Mouse (Mus musculus): ENCODE data around the gene Pex26. TPM values are rescaled to one million over a fixed set of nuclear protein-coding genes. Genes with fewer than 3 reads are reported as not detected.

The Pex26 gene
- total RNA-seq, 2 experiments from 2014 or later: 14.8 to 15.0 TPM

GRCm38 (mm10) chr6:121159616-121160015 is 23.9 kb upstream of the Pex26 start:
- intact Hi-C loops (cut with DNase I): no loop called here
- no peak for DNase-seq (ENCODE audit: low spot score in 2 of 2)

DNA sequence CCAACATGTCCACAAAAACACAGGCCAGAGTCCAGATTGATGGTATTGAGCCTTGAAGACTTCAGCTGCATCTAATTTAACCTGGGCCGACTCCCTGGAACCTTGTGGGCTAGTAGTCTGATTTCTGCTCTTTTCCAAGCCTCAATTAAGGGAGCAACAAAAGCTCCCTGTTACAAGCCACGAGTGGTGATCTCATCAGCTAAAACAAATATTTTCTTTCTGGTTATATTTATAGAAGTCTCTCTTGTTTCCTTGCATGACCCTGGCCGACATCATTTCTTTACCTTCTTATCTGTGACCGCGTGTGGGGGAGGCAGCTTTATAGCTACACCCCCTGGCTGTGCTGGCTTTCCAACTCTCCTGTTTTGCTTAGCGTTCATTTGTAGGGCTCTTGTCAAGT is 23.3 kb upstream of the Pex26 start:
- intact Hi-C loops (cut with DNase I): no loop called here
- DNase-seq (ENCODE audit: low spot score in 2 of 2): no peak

DNA sequence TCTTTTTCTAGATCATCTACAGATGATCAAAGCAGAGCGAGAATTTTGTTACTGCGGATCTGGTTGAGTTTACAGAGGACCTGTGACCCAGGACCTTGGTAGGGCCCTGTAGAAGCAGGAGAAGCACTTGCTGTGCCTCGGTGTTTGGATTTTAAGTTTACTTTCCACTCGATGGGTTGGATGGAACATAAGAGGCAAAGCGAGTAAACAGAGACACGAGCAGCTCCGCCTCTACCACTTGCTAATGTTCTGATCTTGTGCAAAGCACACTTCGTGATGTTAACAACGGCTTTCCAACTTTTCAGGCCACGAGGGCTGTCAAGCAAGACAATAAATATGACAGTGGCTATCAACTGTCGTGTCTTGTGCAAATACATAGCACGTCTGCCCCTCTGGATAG is 20.9 kb upstream of the Pex26 start:
- intact Hi-C loops (cut with DNase I): no loop called here
- no peak for DNase-seq (ENCODE audit: low spot score in 2 of 2)

GRCm38 (mm10) chr6:121166098-121166552 is 17.3 kb upstream of the Pex26 start:
- intact Hi-C loops (cut with DNase I): no loop called here
- DNase-seq (ENCODE audit: low spot score in 2 of 2): no peak

DNA sequence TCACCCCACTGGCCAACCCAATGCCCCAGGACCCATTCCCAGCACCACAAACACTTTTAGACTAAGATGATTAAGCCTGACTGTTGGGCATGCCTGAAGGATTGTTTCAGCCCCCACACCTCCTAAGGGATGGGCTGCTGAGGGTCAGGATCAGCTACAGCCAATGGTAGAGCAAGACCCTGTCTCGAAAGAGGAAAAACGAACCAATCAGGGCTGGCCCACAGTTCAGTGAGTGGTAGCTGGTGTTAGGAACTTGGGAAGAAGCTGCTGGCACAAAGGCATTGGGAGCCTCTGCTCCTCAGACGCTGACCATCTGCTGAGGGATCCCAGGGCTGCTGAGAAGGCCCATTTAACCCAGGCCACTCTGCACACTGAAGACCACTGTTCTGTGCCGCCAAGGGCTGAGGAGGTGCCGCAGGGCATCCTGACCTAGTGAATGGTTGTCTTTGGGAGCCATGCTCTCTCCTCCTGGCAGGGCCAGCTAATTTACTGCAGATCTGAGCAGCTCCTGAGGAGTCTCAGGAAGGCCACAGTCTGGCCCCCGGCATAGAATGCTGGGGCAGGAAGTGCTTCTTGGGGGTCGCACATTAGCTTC is 16.0 kb upstream of the Pex26 start:
- intact Hi-C loops (cut with DNase I): no loop called here

DNA sequence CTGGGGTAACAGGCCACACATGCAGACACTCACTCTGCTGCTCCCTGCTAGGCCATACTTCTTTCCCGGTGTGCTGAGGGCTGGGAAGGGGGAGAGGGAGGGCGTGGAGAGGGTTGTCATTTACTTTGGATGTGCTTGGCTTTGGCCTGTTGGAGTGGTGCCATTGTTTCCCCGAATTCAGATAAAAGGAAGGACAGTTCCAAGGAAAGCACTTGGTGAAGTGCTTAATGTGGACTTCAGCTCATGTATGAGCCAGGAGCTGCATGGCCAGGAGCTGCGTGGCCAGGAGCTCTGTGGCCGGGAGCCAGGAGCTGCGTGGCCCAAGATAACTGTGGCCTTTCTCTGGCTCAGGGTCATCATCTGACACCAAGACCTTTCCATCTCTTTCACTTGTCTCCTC is 12.4 kb upstream of the Pex26 start:
- no peak for DNase-seq (ENCODE audit: low spot score in 2 of 2)
- intact Hi-C loops (cut with DNase I): no loop called here

More for the DNA sequence above, 16.0 kb upstream of the Pex26 start:
- no peak for DNase-seq (ENCODE audit: low spot score in 2 of 2)

GRCm38 (mm10) chr6:121173471-121173870 is 10.0 kb upstream of the Pex26 start:
- intact Hi-C loops (cut with DNase I): no loop called here
- no peak for DNase-seq (ENCODE audit: low spot score in 2 of 2)

- DNase-seq (ENCODE audit: low spot score in 2 of 2): no peak
- intact Hi-C loops (cut with DNase I): loop anchor here (5.0 kb wide), 2 partner anchors 162 to 277 kb away; no protein-coding TSS in a partner anchor
Measured at GRCm38 (mm10) chr6:121174761-121175160, 8.7 kb upstream of the Pex26 start.

DNA sequence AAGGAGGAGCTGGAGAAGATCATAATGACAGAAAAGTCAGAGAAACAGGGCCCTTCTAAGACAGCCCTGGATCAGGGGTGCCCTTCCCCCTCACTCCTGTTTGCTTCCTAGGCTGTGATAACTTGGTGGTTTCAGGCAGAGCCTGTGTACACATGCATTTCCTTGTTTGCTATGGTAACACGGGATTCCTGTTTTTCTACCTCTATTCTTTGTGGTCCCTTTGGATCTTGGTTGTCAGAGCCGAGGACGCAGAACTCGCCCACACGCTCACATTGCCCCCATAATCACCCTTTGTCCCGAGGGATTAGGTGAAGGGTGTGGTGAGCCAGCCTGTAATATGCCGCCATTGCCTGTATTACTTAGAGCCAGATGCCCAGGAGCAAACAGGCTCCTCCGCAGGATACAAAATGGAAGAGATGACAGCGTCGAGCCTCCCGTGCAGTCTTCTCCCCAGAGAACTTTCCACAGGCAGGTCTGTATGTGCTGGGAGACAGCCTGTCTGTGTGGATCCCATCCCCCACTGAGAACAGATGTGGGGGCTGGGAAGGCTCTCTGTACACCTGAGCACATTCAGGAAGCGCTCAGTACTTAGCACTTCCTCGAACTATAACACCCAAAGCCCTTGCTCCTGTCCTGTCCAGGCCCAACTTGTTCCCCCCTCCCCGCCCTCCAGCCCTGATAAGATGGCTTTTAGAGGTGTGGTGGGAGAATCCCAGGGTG is 7.3 kb upstream of the Pex26 start:
- intact Hi-C loops (cut with DNase I): loop anchor here (5.0 kb wide), 2 partner anchors 164 to 279 kb away; no protein-coding TSS in a partner anchor
- no peak for DNase-seq (ENCODE audit: low spot score in 2 of 2)

- no peak for DNase-seq (ENCODE audit: low spot score in 2 of 2)
- intact Hi-C loops (cut with DNase I): loop anchor here (5.0 kb wide), 2 partner anchors 164 to 279 kb away; no protein-coding TSS in a partner anchor
Measured at GRCm38 (mm10) chr6:121176731-121177098, 6.8 kb upstream of the Pex26 start.

DNA sequence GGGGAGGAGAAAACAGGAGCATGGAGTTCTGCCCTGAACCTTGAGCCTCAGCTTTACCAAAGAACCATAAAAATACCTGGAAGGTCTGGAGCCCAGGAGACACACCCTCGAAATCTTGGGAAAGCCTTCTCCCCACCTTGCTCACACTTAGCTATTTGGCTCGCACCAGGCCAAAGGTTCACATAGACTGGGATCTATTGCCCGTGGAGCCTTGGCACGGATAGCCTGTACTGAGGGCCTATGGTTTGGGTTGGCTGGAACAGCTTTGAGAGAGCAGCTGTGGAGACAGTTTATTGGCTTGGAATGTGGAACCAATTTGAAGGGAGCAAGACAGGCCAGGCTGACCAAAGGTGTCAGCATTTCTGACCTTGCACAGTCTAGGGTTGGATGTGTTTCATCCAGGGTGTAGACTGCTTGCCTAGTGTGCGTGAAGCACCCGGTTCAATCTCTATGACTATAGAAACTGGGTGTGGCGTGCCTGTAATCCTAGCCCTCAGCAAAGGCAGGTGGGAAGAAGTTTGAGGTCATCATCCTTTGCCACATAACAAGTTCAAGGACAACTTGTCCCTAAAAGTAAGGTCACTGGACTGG is 6.3 kb upstream of the Pex26 start:
- DNase-seq (ENCODE audit: low spot score in 2 of 2): no peak
- intact Hi-C loops (cut with DNase I): loop anchor here (5.0 kb wide), 2 partner anchors 165 to 280 kb away; no protein-coding TSS in a partner anchor

DNA sequence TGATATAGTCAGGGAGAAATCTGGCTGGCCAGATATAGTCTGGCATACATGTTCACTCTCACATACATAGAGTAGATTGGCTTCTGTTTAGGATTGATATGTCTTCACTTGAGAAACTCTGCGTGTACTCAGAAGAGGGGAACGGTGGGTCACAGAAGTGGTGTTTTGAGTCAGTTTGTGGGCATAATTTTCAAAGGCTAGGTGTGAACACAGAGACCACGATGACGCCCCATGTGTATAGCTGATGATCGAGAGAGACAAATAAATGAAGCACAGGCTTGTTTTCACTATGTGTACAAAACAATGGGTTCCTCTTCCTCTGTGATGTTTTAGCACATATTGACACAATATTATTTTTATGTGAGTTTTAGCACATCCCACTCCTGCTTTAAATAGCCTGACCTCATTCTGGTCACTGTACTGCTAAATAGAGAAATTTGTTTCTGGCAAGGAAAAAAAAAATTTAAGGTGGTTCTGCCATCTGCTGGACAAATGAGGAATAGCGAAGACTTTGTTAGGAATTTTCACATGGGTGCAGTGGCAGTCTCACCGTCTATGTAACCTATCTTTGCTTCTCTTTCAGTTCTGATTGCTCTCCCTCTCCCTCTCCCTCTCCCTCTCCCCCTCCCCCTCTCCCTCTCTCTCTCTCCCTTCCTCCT is 4.6 kb upstream of the Pex26 start:
- DNase-seq (ENCODE audit: low spot score in 2 of 2): peak; percentile 87 to 88
- intact Hi-C loops (cut with DNase I): loop anchor here (2.0 to 5.0 kb wide), 4 partner anchors 48 to 282 kb away; partner anchors contain the start of gene Mical3

GRCm38 (mm10) chr6:121179846-121180245 is 3.6 kb upstream of the Pex26 start:
- intact Hi-C loops (cut with DNase I): loop anchor here (2.0 to 10.0 kb wide), 5 partner anchors 49 to 355 kb away; partner anchors contain the start of gene Mical3

GRCm38 (mm10) chr6:121184198-121185140 is 1.0 kb downstream of the Pex26 start:
- intact Hi-C loops (cut with DNase I): loop anchor here (5.0 to 10.0 kb wide), 2 partner anchors 83 to 350 kb away; no protein-coding TSS in a partner anchor
- peak; percentile 57 to 70 for DNase-seq (ENCODE audit: low spot score in 2 of 2)

More at GRCm38 (mm10) chr6:121179846-121180245, 3.6 kb upstream of the Pex26 start:
- DNase-seq (ENCODE audit: low spot score in 2 of 2): no peak

GRCm38 (mm10) chr6:121185232-121185631 is 1.8 kb downstream of the Pex26 start:
- intact Hi-C loops (cut with DNase I): loop anchor here (5.0 to 10.0 kb wide), 2 partner anchors 82 to 350 kb away; no protein-coding TSS in a partner anchor
- DNase-seq (ENCODE audit: low spot score in 2 of 2): no peak

DNA sequence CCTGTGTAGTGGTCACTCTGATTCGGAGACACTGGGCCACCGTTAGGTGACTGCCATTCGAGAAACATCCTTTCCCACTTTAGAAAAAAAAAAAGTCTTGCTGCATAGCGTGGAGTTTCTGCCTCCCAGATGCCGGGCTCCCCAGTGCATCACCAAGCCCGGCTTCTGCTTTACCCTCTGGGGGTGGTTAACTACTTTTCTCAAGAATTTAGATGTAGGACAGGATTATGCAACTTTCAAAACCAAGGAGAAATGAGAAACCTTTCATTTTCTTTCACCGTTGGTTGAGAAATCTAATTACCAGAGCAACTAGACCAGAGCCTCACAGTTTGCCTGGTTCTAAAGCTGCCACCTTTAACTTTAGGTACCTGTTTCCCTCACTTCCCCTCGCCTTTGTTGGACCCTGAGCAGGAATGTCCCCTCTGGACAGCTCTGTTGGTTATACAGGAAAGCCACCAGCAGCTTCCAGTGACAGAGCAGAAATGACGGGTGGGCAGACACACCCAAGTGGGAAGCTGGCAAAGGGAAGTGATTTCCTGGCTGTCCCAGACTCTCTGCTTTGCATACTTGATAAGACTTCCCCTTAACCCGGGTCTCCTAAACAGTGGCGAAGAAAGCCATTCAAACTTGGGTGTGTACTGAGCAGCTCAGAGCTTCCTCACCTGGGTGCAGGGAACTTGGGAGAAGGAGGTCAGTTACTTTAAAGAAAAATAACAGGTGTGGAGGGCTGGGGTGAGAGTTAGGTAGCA is 8.0 kb downstream of the Pex26 start:
- DNase-seq (ENCODE audit: low spot score in 2 of 2): no peak
- intact Hi-C loops (cut with DNase I): no loop called here

DNA sequence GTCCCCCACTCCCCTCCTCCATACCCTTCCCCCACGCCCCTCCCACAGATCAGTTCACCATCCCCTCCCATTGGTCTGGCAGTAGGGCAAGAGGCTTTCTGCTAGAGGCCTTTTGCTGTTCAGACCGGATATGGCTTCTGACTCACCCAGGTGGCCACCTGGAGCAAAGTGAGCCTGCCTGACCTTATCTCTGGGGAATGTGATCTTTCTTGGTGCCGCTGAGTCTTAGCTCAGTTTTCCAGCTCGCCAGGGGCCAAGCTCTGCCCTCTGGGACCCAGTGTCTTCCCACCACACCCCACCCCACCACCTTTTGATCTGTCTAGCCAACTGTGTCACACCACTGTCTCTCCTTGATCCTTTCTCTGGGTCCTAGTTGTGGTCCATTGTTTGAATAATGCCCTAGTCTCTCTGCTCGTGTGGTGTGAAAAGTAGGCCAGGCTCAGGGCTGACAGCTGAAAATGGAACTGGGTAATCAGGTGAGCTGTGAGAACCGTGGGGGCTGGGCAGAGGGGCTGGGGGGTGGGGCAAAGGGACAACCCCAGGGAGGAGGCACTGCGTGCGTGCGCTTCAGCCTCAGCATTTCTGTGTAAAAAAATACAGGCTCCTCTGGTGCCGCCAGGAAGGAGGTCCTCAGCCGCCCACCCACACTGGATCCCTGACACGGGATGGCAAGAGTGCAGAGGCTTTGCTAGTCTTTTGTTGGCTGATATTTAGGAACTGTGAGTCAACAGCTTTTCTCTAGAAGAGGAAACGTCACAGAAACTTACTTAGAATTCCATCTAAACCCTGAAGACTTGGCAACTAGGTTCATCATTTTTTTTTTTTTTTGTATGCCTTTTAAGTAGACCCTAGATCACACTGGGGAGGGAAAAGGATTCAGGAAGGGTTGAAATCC is 10.8 kb downstream of the Pex26 start:
- intact Hi-C loops (cut with DNase I): no loop called here
- DNase-seq (ENCODE audit: low spot score in 2 of 2): no peak

Data from left cerebral cortex, postnatal 14 days (tissue).